Mouse (Mus musculus) embryonic facial prominence, embryonic 15.5 days (tissue): ENCODE results near the gene Gm3776. TPM values are rescaled to one million over a fixed set of nuclear protein-coding genes. Genes with fewer than 3 reads are reported as not detected.
"Not testable (repeated sequence)": the region's sequence is repeated elsewhere in the genome, so short reads cannot be mapped to it uniquely, and the experiment has no call there.

Source experiments
- ATAC-seq: fragments of 200-750 bp; cut with Nextera tagmentation; 2 replicates; pipeline ENCODE4 v1.8.0; 2017; ENCODE audit warnings: low read depth, moderate TSS enrichment; ENCODE audit not compliant: insufficient number of reproducible peaks, low FRiP score, low TSS enrichment
- H3K27ac ChIP-seq: fragments of 300-500 bp; sonication (generic); replicated peaks from 2 replicates; pipeline ENCODE4 v1.5.1; 2015; ENCODE audit warnings: mild to moderate bottlenecking, inconsistent platforms
- H3K27me3 ChIP-seq: fragments of 300-500 bp; sonication (generic); 2 replicates; pipeline ENCODE4 v1.6.1; 2015; ENCODE audit warnings: inconsistent platforms
- H3K36me3 ChIP-seq: fragments of 300-500 bp; sonication (generic); 2 replicates; pipeline ENCODE4 v1.6.1; 2015; ENCODE audit warnings: mild to moderate bottlenecking, inconsistent platforms
- H3K4me1 ChIP-seq: fragments of 300-500 bp; sonication (generic); 2 replicates; pipeline ENCODE4 v1.6.1; 2015; ENCODE audit warnings: inconsistent platforms
- H3K4me2 ChIP-seq: fragments of 300-500 bp; sonication (generic); replicated peaks from 2 replicates; pipeline ENCODE4 v1.6.1; 2015; ENCODE audit warnings: mild to moderate bottlenecking, inconsistent platforms
- H3K4me3 ChIP-seq: fragments of 300-500 bp; sonication (generic); replicated peaks from 2 replicates; pipeline ENCODE4 v1.5.1; 2015; ENCODE audit warnings: mild to moderate bottlenecking, inconsistent platforms
- H3K9ac ChIP-seq: fragments of 300-500 bp; sonication (generic); 2 replicates; pipeline ENCODE4 v1.6.1; 2015; ENCODE audit warnings: inconsistent platforms
- H3K9me3 ChIP-seq: fragments of 300-500 bp; sonication (generic); replicated peaks from 2 replicates; pipeline ENCODE4 v1.6.1; 2016; ENCODE audit warnings: inconsistent platforms
- WGBS: fragments of 180-500 bp; shearing (Covaris S2); methylation state at CpG from one replicate; pipeline ENCODE4 v1.1.7; 2015; 5-methylcytosine and 5-hydroxymethylcytosine counted together
- polyA plus RNA-seq: library from polyadenylated mRNA; unstranded; fragments of >200 nt; fragmentation: Nextera tagmentation; extraction: Ambion mirVana; gene quantifications from 2 replicates; pipeline ENCODE4 v1.2.1, GENCODE M21; 2015

The Gm3776 gene
- polyA plus RNA-seq, 1 experiment from 2014 or later: 8.8 TPM

DNA sequence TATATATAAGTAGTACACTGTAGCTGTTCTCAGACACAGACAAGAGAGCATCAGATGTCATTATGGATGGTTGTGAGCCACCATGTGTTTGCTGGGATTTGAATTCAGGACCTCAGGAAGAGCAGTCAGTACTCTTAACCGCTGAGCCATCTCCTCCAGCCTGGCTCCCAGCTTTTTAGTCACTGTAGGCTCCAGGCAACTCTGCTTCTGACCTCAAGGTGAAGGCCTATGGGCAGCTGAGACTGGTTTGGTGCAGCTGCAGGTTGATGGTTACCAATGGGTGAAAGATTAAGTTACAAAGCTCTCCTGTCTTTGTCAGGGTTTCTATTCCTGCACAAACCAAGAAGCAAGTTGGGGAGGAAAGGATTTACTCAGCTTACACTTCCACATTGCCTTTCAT, 36.8 kb downstream of the Gm3776 start:
- H3K9me3 ChIP-seq, ATAC-seq, H3K36me3 ChIP-seq, H3K4me1 ChIP-seq, H3K27me3 ChIP-seq, H3K27ac ChIP-seq, H3K9ac ChIP-seq, H3K4me2 ChIP-seq, H3K4me3 ChIP-seq: not testable (repeated sequence)
- WGBS: 54% methylated on average over 1 of the region's 1 CpGs

DNA sequence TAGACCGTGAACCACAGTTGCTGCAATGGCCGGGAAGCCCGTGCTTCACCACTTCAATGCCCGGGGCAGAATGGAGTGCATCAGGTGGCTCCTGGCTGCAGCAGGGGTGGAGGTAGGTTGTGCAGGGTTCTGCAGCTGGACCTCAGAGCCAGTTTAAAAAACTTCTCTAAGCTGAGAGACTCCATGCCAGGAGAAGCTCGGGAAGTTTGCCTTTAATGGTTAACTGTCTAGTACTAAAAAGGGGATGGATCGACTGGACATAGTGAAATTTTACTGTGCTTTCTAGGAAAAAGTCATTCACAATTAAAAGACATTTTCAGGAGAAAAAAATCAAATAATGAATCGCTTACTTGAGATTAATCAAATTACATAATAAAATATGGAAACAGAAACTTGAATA, 37.9 kb downstream of the Gm3776 start:
- 66% methylated on average over 7 of the region's 7 CpGs for WGBS
- H3K9me3 ChIP-seq, ATAC-seq, H3K27me3 ChIP-seq, H3K4me1 ChIP-seq, H3K9ac ChIP-seq, H3K36me3 ChIP-seq, H3K4me3 ChIP-seq, H3K27ac ChIP-seq, H3K4me2 ChIP-seq: not testable (repeated sequence)

DNA sequence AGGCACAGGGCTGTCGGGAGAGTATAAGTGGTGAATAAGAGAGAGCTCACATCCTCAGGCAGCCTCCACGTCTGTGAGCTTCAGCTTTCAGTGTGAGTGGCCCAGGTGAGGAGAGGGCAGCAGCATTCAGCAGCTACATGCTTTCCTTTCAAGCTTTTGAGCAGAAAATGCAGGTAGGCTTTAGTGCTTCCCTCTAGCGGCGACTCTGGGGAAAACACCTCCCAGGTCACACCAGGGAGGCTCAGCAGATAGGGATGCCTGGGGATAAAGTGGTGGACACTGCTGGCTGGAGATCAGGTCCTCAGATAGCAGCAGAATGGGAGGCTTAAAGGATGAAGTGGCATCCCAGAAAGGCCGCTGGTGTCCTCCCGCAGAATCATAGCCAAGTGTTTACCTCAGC, 39.2 kb downstream of the Gm3776 start:
- not testable (repeated sequence) for H3K9ac ChIP-seq, ATAC-seq, H3K4me3 ChIP-seq, H3K27ac ChIP-seq, H3K9me3 ChIP-seq, H3K27me3 ChIP-seq, H3K36me3 ChIP-seq, H3K4me2 ChIP-seq, H3K4me1 ChIP-seq
- WGBS: 10% methylated on average over 6 of the region's 6 CpGs

DNA sequence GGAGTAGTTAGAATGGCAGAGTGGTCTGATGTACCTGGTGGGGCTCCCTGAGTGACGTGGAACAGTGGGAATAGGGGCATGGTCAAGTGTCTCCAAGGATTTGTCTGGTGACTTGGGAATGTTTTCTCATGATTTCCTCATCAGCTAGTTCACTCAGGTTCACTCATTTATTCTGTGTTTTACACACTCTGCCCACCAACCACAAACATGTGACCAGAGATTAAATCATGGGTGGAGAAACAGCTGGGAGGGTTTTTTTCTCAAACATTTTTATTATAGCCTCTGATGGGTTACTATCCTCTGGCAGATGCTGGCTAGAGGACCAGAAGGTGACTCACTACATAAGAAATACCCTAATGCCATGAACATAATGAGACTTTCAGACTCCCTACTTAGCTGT, 41.3 kb downstream of the Gm3776 start:
- ATAC-seq: no peak
- no peaks in the 10 kb centered on the region for H3K4me1 ChIP-seq
- H3K9ac ChIP-seq: no peak overlapping the region
- no peak overlapping the region for H3K27ac ChIP-seq
- no peak overlapping the region for H3K4me2 ChIP-seq
- H3K9me3 ChIP-seq: no peaks in the 10 kb centered on the region
- 78% methylated on average over 1 of the region's 1 CpGs for WGBS
- no peaks in the 10 kb centered on the region for H3K27me3 ChIP-seq
- H3K36me3 ChIP-seq: no peaks in the 10 kb centered on the region
- no peak overlapping the region for H3K4me3 ChIP-seq

DNA sequence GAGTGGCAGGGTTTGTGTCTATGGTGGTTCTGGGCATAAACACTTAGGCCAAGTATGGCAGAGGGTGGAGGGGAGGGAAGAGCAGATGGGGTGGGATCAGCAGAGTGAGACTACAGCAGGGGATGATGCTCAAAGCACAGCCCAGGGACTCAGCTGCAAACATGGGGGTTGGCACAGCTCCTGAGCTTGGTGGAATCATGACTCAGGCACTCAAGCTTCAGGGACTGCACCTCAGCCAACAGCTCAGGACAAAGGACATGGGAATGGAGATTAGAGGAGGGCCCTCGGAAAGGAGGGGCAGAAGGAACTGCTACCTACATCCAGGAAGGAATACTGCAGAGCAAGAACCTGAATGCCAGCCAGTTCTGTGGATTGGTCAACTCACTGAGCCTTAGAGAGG, 42.2 kb downstream of the Gm3776 start:
- not testable (repeated sequence) for H3K27ac ChIP-seq, H3K36me3 ChIP-seq, H3K4me1 ChIP-seq, H3K9me3 ChIP-seq, H3K4me2 ChIP-seq, H3K27me3 ChIP-seq, H3K9ac ChIP-seq, H3K4me3 ChIP-seq, ATAC-seq
- 79% methylated on average over 1 of the region's 1 CpGs for WGBS

DNA sequence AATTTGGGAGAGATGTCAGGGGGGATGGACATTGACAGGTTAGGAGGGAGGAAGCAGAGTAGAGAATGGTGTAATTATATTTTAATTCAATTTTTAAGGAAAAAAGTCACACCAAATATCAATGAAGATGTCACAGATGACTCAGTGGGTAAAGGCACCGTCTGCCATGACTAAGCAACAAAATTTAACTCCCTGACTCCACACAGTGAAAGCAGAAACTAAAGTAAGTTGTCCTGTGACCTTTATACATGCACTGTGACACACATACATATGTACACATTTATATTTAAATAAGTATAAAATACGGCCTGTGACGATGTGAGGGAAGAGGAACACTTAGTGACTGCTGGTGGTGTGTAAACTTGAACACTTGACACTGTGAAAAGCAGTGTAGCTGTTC, 51.2 kb downstream of the Gm3776 start:
- not testable (repeated sequence) for H3K27ac ChIP-seq, H3K4me3 ChIP-seq, H3K4me2 ChIP-seq, H3K4me1 ChIP-seq, H3K27me3 ChIP-seq, H3K9ac ChIP-seq, ATAC-seq, H3K9me3 ChIP-seq, H3K36me3 ChIP-seq
- WGBS: 70% methylated on average over 2 of the region's 3 CpGs

DNA sequence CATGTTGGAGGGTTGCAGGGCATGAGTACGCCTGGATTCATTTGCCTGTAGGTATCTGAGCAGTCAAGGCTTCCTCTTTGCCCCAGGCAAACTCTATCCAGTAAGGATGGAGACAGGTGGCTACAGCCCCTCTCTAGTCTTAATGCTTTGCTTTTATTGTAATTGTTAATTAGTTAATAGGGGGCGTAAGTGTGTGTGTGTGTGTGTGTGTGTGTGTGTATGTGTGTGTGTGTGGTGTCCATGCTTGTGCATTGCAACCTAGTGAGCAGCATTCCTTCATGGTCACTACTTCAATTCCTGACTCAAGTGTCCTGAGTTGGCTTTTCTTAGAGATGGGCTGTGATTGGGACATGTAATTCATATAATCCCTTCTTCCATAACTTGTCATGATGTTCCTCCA, 57.8 kb downstream of the Gm3776 start, which contains the start of gene Omt2a:
Gene Omt2a, minus strand, starts transcription at position 101 of the 400 bp plus-strand sequence.
- no peak for ATAC-seq
- Histone ChIP-seq H3K4me3 (no peak within 1 kb of the TSS), H3K4me1 (no peaks in the 10 kb centered on the region), H3K27ac (no peak within 1 kb of the TSS), H3K9ac (no peak within 1 kb of the TSS), H3K9me3 (no peaks in the 10 kb centered on the region), H3K27me3 (no peaks in the 10 kb centered on the region), H3K36me3 (no peaks in the 10 kb centered on the region), H3K4me2 (no peak within 1 kb of the TSS)
- WGBS: 80% methylated on average over 2 of the region's 2 CpGs

Other genes starting within 250 kb of the Gm3776 start
- not detected in 2 replicates for gene Gcm1, start 205.2 kb upstream of the Gm3776 start, polyA plus RNA-seq
- gene Fbxo9, start 148.1 kb upstream of the Gm3776 start, polyA plus RNA-seq: 41.2 and 45.9 TPM in 2 replicates
- 23.9 and 26.3 TPM in 2 replicates for gene Ick, start 147.9 kb upstream of the Gm3776 start, polyA plus RNA-seq
- gene Gsta4, start 74.4 kb upstream of the Gm3776 start, polyA plus RNA-seq: 69.1 and 106 TPM in 2 replicates
- 1.7 and 6.4 TPM in 2 replicates for gene Gsta1, start 26.5 kb upstream of the Gm3776 start, polyA plus RNA-seq
- gene Gm10639, start 32.8 kb downstream of the Gm3776 start, polyA plus RNA-seq: 0.23 and 0.29 TPM in 2 replicates
- gene Omt2a, start 57.7 kb downstream of the Gm3776 start, polyA plus RNA-seq: not detected in 2 replicates
- gene Omt2b, start 70.5 kb downstream of the Gm3776 start, polyA plus RNA-seq: not detected in 2 replicates
- 10.6 and 13.5 TPM in 2 replicates for gene Gsta2, start 98.7 kb downstream of the Gm3776 start, polyA plus RNA-seq
- 0.49 and 0.76 TPM in 2 replicates for gene Dppa5a, start 111.0 kb downstream of the Gm3776 start, polyA plus RNA-seq
- 2.0 and 2.2 TPM in 2 replicates for gene Ooep, start 121.6 kb downstream of the Gm3776 start, polyA plus RNA-seq
- gene Ddx43, start 138.6 kb downstream of the Gm3776 start, polyA plus RNA-seq: 0.20 and 0.28 TPM in 2 replicates
- gene Cgas, start 186.1 kb downstream of the Gm3776 start, polyA plus RNA-seq: 2.5 and 3.3 TPM in 2 replicates
- gene Mto1, start 191.1 kb downstream of the Gm3776 start, polyA plus RNA-seq: 21.2 and 23.6 TPM in 2 replicates
- gene Gm17324, start 191.7 kb downstream of the Gm3776 start, polyA plus RNA-seq: 0.88 and 1.1 TPM in 2 replicates
- gene Eef1a1, start 232.0 kb downstream of the Gm3776 start, polyA plus RNA-seq: 5,028 and 5,329 TPM in 2 replicates